Mouse (Mus musculus): ENCODE results near the gene Xxylt1. TPM values are rescaled to one million over a fixed set of nuclear protein-coding genes. Genes with fewer than 3 reads are reported as not detected.
A peak's percentile ranks its signal among the peaks of the same experiment; 100 is the strongest.

Xxylt1 gene
- polyA plus RNA-seq, 1 experiment from 2014 or later = 15.7 TPM

DNA sequence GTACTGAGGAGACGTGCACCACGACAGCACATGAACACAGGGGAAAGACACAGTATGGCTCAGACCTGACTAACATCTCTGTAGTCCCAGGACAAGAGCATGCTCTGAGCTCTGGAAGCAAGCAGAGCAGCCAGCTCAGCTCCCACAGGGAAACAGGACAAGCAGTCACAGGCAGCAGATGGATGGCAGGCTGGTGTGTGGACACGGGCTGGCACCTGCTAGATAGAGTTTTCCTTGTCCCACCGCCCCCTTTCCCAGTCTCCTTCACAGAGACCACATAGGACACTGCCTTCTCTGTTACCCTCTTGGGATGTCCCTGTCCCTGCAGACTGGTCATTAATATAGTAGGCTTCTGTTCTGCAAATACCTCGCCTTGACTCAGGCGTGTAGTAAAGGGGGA lies 79.1 kb downstream of the Xxylt1 start:
- 80% methylated on average over 6 of the region's 6 CpGs for WGBS
- H3K27ac ChIP-seq = 0 out of 2 replicates have a peak overlapping the region, but pooled peaks have one; percentile 19
- no peaks in the 10 kb centered on the region for H3K9me3 ChIP-seq
- no peak for ATAC-seq (ENCODE audit: insufficient read depth, low FRiP score, low read depth)
- peaks cover 23% of the 10 kb centered on the region for H3K4me1 ChIP-seq
- no peak overlapping the region for H3K4me2 ChIP-seq
- H3K27me3 ChIP-seq (replicated peaks) = no peaks in the 10 kb centered on the region
- H3K36me3 ChIP-seq = no peaks in the 10 kb centered on the region
- H3K4me3 ChIP-seq (replicated peaks) = no peak overlapping the region
- H3K9ac ChIP-seq = no peak overlapping the region

DNA sequence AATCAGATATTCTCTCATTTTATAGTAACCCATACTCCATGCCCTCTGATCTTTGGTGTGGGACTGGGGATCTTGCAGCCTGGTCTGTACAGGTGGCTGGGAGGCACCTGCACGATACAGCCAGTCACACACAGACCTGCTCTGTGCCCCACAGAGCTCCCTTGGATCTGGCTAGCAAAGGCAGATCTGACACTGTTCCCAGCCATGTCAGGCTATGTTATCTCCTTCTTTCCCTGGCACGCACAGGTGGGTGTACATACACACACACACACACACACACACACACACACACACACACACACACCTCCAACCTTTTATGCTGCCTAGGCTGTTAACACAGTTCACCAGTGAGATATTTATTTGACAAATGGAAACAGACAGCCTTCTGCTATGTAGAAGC lies 82.5 kb downstream of the Xxylt1 start:
- WGBS = 67% methylated on average over 2 of the region's 2 CpGs
- no peak; the same call in 1 of the 2 replicates for ATAC-seq (ENCODE audit: insufficient read depth, low FRiP score, low read depth)
- Histone ChIP-seq H3K4me2 (no peak overlapping the region), H3K9me3 (no peaks in the 10 kb centered on the region), H3K9ac (no peak overlapping the region), H3K27me3 (replicated peaks) (no peaks in the 10 kb centered on the region), H3K4me3 (replicated peaks) (no peak overlapping the region), H3K27ac (no peak overlapping the region), H3K4me1 (peaks cover 9% of the 10 kb centered on the region), H3K36me3 (no peaks in the 10 kb centered on the region)

DNA sequence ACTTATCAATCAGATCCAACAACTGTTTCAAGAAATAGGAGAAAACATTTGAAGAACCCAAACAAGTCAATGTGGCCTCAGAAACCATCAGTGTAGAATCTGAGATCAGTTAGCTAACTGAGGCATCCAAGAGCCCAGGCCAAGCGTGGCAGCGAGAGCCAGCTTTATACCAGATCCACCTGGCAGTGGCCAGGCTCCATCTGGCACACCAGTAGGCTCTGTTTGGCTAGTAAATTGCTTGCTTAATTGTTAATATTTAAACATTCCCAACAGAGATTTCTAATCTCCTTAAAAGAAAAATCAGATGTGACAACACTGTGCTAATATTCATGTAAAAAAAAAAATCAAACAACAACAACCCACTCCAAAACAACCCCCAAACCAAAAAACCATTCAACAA lies 83.2 kb downstream of the Xxylt1 start:
- H3K4me2 ChIP-seq = no peak overlapping the region
- no peak for ATAC-seq (ENCODE audit: insufficient read depth, low FRiP score, low read depth)
- no peaks in the 10 kb centered on the region for H3K36me3 ChIP-seq
- no peaks in the 10 kb centered on the region for H3K27me3 ChIP-seq (replicated peaks)
- no peak overlapping the region for H3K9ac ChIP-seq
- 83% methylated on average over 2 of the region's 2 CpGs for WGBS
- no peak overlapping the region for H3K27ac ChIP-seq
- peaks cover 2% of the 10 kb centered on the region for H3K4me1 ChIP-seq
- no peaks in the 10 kb centered on the region for H3K9me3 ChIP-seq
- no peak overlapping the region for H3K4me3 ChIP-seq (replicated peaks)

DNA sequence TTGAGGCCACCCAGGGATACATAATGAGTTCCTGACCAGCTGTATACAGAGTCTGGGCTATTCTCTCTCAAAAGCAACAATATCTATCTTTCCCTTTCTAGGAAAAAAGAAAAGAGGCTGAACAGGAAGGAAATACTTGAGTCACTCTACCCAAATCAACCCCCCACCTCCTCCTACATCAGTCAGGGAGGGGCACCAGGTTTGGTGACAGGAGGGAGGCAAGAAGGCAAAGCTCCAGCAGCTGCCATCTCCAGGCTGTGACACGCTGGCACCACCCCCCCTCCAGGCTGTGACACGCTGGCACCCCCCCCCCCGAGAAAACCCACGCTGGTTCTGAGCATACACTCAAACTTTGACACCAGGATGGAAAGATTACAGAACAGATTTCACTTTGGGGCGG lies 85.8 kb downstream of the Xxylt1 start:
- Histone ChIP-seq H3K27ac (no peak overlapping the region), H3K27me3 (replicated peaks) (no peaks in the 10 kb centered on the region), H3K36me3 (no peaks in the 10 kb centered on the region), H3K4me2 (no peak overlapping the region), H3K9me3 (no peaks in the 10 kb centered on the region), H3K4me3 (replicated peaks) (no peak overlapping the region), H3K9ac (no peak overlapping the region), H3K4me1 (no peaks in the 10 kb centered on the region; the same call in 1 of the 2 replicates)
- ATAC-seq (ENCODE audit: insufficient read depth, low FRiP score, low read depth) = no peak
- 63% methylated on average over 5 of the region's 5 CpGs for WGBS

DNA sequence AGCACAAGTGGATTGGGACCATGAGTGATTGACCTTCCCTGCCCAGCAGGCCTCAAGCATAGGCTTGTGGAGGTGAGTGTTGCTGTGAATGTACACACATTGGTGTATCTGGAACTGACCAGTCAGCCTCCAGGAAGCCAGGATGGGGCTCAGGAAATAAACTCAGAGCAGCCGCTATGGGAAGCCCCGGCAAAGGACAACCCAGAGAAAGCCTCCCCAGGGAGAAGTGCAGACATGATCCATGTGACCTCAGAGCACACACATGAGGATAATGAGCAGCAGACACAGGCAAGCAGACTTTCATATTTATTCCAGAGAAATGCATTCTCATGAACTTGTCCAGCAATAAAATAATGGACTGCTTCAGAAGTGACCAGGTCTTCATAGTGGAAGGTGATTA lies 86.4 kb downstream of the Xxylt1 start:
- Histone ChIP-seq H3K9ac (no peak overlapping the region), H3K27me3 (replicated peaks) (no peaks in the 10 kb centered on the region), H3K36me3 (no peaks in the 10 kb centered on the region), H3K4me3 (replicated peaks) (no peak overlapping the region), H3K9me3 (no peaks in the 10 kb centered on the region), H3K27ac (no peak overlapping the region), H3K4me2 (no peak overlapping the region), H3K4me1 (no peaks in the 10 kb centered on the region; the same call in 1 of the 2 replicates)
- no peak for ATAC-seq (ENCODE audit: insufficient read depth, low FRiP score, low read depth)
- 63% methylated on average over 2 of the region's 2 CpGs for WGBS

DNA sequence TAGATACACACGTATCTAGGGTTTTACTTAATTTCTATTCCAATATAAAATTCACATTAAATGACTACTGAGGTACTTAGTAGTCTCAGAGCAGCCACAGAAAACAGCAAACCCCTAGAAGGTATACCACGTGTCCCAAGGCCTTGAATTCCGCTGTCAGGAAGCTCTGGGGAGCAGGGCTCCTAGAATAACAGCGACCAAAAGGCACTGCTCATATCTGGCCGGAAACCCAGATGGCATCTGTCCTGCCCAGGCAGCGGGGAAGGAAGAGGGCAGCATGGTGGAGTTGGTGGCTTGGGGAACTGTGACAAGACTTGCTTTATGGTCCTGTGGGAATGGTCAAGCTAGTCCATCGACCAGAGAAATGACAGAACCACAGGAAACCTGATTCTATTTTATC lies 86.9 kb downstream of the Xxylt1 start:
- Histone ChIP-seq H3K4me3 (replicated peaks) (no peak overlapping the region), H3K9me3 (no peaks in the 10 kb centered on the region), H3K4me1 (no peaks in the 10 kb centered on the region; the same call in 1 of the 2 replicates), H3K27me3 (replicated peaks) (no peaks in the 10 kb centered on the region), H3K36me3 (no peaks in the 10 kb centered on the region), H3K27ac (no peak overlapping the region), H3K9ac (no peak overlapping the region), H3K4me2 (no peak overlapping the region)
- WGBS = 76% methylated on average over 7 of the region's 7 CpGs
- ATAC-seq (ENCODE audit: insufficient read depth, low FRiP score, low read depth) = no peak

DNA sequence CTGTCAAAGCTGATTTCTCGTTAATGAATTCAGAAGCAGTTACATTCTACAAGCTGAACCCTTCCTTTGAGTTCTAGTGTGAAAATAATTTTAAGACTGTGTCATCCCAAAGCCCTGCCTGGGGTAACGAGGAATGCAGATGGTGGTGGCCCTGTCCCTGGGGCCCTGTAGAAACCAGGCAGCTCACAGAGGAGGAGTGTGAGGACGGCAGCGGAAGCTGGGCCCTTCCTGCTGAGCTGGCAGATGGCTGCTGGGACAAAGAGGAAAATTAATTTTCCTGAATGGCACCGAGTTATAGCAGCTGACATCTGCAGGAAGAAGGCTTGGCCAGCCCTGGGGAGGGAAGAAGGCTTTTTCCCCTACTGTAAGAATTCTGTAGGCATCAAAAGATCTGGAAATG lies 88.7 kb downstream of the Xxylt1 start:
- Histone ChIP-seq H3K4me1 (no peaks in the 10 kb centered on the region; the same call in 1 of the 2 replicates), H3K27me3 (replicated peaks) (no peaks in the 10 kb centered on the region), H3K4me3 (replicated peaks) (no peak overlapping the region), H3K9me3 (no peaks in the 10 kb centered on the region), H3K4me2 (no peak overlapping the region), H3K27ac (no peak overlapping the region), H3K36me3 (no peaks in the 10 kb centered on the region), H3K9ac (no peak overlapping the region)
- WGBS = 65% methylated on average over 5 of the region's 5 CpGs
- ATAC-seq (ENCODE audit: insufficient read depth, low FRiP score, low read depth) = no peak

DNA sequence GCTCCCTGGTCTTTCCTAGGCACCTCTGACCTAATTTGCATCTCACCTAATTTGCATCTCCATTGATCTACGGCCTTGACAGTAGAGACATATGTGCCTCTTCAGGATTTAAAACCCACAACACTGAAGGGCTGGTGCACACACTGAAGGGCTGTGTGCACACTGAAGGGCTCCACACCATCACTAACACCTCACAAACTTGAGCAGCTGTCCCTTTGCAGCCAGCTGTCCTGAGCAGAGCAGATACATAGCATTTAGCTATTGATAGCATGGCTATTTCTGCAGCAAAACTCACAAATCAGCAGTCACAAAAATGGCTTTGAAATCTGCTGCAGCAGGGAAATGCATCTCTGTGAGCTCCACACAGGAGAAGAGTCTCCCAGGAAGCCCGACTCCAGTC lies 90.6 kb downstream of the Xxylt1 start:
- ATAC-seq (ENCODE audit: insufficient read depth, low FRiP score, low read depth) = no peak
- WGBS = 49% methylated on average over 2 of the region's 2 CpGs
- no peak overlapping the region for H3K9ac ChIP-seq
- no peak overlapping the region for H3K27ac ChIP-seq
- no peaks in the 10 kb centered on the region for H3K9me3 ChIP-seq
- no peak overlapping the region for H3K4me3 ChIP-seq (replicated peaks)
- no peaks in the 10 kb centered on the region for H3K36me3 ChIP-seq
- H3K4me1 ChIP-seq = no peaks in the 10 kb centered on the region; the same call in 1 of the 2 replicates
- H3K27me3 ChIP-seq (replicated peaks) = no peaks in the 10 kb centered on the region
- no peak overlapping the region for H3K4me2 ChIP-seq

DNA sequence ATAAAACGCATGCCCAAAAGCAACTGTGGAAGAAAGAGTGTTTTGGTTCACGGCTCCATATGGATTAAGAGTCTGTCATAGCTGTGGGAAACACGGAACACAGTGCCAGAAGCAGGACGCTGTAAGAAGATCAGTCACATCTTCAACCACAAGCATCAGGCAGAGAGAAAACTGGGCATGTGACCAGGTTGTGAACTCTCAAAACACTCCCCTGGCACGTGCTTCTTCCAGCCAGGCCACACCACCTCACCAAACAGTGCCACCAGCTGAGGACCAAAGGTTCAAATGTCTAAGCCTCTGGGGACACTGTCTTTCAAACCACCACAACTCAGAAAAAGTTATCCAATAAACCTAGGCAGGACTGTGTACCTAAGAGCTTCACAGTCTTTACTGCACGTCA lies 93.0 kb downstream of the Xxylt1 start:
- WGBS = 64% methylated on average over 6 of the region's 6 CpGs

DNA sequence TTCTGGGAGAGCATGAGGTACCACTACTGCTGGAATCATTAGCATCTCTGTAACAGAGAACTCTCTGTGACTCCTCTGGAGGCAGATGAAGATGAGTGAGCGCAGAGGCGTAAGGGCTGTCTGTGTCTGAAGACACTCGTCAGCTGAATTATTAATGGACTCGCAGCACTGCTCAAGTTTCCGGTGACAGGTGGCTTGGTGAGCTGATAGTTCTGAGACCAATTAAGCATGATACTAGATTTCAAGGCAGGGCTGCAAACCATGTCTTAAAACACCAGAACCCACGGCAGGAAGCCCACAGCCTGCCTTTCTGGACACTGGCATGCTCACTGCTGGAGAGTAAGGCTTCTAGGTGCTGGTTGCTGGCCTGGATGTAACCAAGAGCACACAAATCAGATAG lies 93.5 kb downstream of the Xxylt1 start:
- Histone ChIP-seq H3K4me2 (no peak overlapping the region), H3K9ac (no peak overlapping the region), H3K4me1 (0 out of 2 replicates have a peak, but pooled peaks cover 6% of the 10 kb centered on the region), H3K9me3 (no peaks in the 10 kb centered on the region), H3K4me3 (replicated peaks) (no peak overlapping the region), H3K27me3 (replicated peaks) (no peaks in the 10 kb centered on the region), H3K36me3 (no peaks in the 10 kb centered on the region), H3K27ac (no peak overlapping the region)
- ATAC-seq (ENCODE audit: insufficient read depth, low FRiP score, low read depth) = no peak
- WGBS = 67% methylated on average over 6 of the region's 6 CpGs

More for the DNA sequence above, 93.0 kb downstream of the Xxylt1 start:
- Histone ChIP-seq H3K4me2 (no peak overlapping the region), H3K9ac (no peak overlapping the region), H3K27ac (no peak overlapping the region), H3K27me3 (replicated peaks) (no peaks in the 10 kb centered on the region), H3K4me3 (replicated peaks) (no peak overlapping the region), H3K4me1 (0 out of 2 replicates have a peak, but pooled peaks cover 6% of the 10 kb centered on the region), H3K36me3 (no peaks in the 10 kb centered on the region), H3K9me3 (no peaks in the 10 kb centered on the region)
- no peak for ATAC-seq (ENCODE audit: insufficient read depth, low FRiP score, low read depth)

DNA sequence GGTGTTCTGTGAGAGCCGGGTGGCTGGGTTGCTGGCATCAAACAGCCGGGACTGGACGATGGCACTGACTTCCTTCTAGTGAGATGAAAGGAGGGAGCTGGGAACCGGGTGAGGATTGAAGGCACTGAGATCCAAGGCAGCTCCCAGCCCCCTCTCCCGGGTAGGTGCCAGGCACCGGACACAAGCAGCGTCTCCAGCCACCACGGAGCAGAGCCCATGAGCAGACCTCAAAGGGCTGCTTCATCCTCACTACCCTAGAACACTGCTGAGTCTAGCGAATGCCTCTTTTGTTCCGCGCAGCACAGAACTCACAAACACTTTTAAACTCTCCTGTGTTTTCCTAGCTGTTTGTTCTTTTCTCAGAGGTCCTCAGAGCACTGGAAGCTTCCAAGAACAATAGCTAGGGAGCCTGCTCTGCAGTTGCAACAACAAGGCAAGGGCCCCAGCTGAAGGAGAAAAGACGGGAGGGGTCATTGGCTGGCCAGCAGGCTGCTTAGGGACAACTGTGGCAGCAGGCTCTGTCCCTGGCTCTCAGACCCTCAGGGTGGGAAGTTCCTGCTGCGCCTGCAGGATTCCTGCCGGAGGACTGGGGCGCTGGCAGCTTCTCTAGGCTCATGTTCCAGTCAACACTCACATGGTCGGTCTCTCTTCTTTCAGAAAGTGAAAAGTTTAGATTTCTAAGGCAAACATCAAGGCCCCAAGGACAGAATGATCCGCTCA lies 96.2 kb downstream of the Xxylt1 start:
- no peak overlapping the region for H3K4me2 ChIP-seq
- 60% methylated on average over 17 of the region's 17 CpGs for WGBS
- 0 out of 2 replicates have a peak, but pooled peaks cover 6% of the 10 kb centered on the region for H3K4me1 ChIP-seq
- no peaks in the 10 kb centered on the region for H3K9me3 ChIP-seq
- no peaks in the 10 kb centered on the region for H3K27me3 ChIP-seq (replicated peaks)
- ATAC-seq (ENCODE audit: insufficient read depth, low FRiP score, low read depth) = no peak; the same call in 1 of the 2 replicates
- no peaks in the 10 kb centered on the region for H3K36me3 ChIP-seq
- no peak overlapping the region for H3K9ac ChIP-seq
- no peak overlapping the region for H3K4me3 ChIP-seq (replicated peaks)
- no peak overlapping the region for H3K27ac ChIP-seq

DNA sequence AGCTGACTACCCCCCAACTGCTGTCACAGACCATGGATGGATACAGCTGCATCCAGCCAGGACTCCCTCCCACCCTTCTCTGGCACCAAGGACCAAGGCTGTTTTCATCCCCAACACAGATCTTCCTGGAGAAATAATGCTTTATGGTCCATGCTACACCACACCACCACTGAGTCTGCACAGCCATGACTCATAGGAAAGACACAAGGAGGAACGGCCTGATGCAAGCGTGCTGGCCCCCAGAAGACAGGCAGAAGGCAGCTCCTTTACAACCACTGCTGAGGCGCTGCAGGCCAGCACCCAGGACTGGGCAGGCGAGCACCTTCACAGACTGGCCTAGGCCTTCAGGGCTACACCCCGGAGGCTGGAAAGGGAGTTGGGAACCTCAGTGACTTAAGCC lies 97.1 kb downstream of the Xxylt1 start:
- 90% methylated on average over 5 of the region's 5 CpGs for WGBS
- H3K4me3 ChIP-seq (replicated peaks) = no peak overlapping the region
- H3K36me3 ChIP-seq = no peaks in the 10 kb centered on the region
- H3K27ac ChIP-seq = no peak overlapping the region
- H3K4me2 ChIP-seq = no peak overlapping the region
- no peaks in the 10 kb centered on the region for H3K27me3 ChIP-seq (replicated peaks)
- H3K9ac ChIP-seq = no peak overlapping the region
- H3K9me3 ChIP-seq = no peaks in the 10 kb centered on the region
- H3K4me1 ChIP-seq = 0 out of 2 replicates have a peak, but pooled peaks cover 6% of the 10 kb centered on the region
- no peak for ATAC-seq (ENCODE audit: insufficient read depth, low FRiP score, low read depth)
